Mouse (Mus musculus): ENCODE data around the gene Gm49711. TPM values are rescaled to one million over a fixed set of nuclear protein-coding genes. Genes with fewer than 3 reads are reported as not detected.

Gene Gm49711
- polyA plus RNA-seq (2012; rRNA removed), result 0.03 TPM in 1 of 2 replicates, not detected in the other

GRCm38 (mm10) chr16:92057852-92058643 lies at the start of gene Gm49711, which contains the start of the genes Mrps6 and Slc5a3:
Gm49711 (plus strand) TSS chr16:92058316.
Mrps6 (plus strand) TSS chr16:92058270.
Slc5a3 (plus strand) TSS chr16:92058322.

Other genes with a start within 250 kb of the Gm49711 start
- gene Mrps6, start within 50 bp of the Gm49711 start, polyA plus RNA-seq (2012; rRNA removed), result 14.4 and 16.6 TPM in 2 replicates
- gene Slc5a3, start within 50 bp of the Gm49711 start, polyA plus RNA-seq (2012; rRNA removed), result 0.48 and 0.54 TPM in 2 replicates
- 0.03 TPM in 1 of 2 replicates, not detected in the other for gene Kcne2, start 234.1 kb downstream of the Gm49711 start, polyA plus RNA-seq (2012; rRNA removed)
- 25.5 and 26.2 TPM in 2 replicates for gene Smim11, start 243.0 kb downstream of the Gm49711 start, polyA plus RNA-seq (2012; rRNA removed)

All from liver, embryonic 14 days (tissue).